Mouse (Mus musculus) effector memory CD4-positive, alpha-beta T cell, adult 7 months (primary cell): ENCODE measurements around the gene Hils1. TPM values are rescaled to one million over a fixed set of nuclear protein-coding genes. Genes with fewer than 3 reads are reported as not detected.

ENCODE experiments used
- polyA plus RNA-seq: library from polyadenylated mRNA; unstranded; fragments of 100-300 nt; shearing (Covaris generic); gene quantifications from one replicate; pipeline ENCODE4 v1.2.1, GENCODE M21; 2017

Gene Hils1
- polyA plus RNA-seq: not detected

GRCm38 (mm10) chr11:94967419-94967818 is at the start of gene Hils1:
Gene Hils1, plus strand, starts transcription at chr11:94967593.

GRCm38 (mm10) chr11:94936045-94936444 is 31.3 kb upstream of the Hils1 start, which contains the start of gene Col1a1:
Gene Col1a1, plus strand, starts transcription at chr11:94936224.

GRCm38 (mm10) chr11:94976199-94976598 is 8.8 kb downstream of the Hils1 start, which contains the start of gene Sgca:
Gene Sgca, minus strand, starts transcription at chr11:94976327.

GRCm38 (mm10) chr11:94990749-94991577 is 23.6 kb downstream of the Hils1 start, which contains the start of gene Ppp1r9b:
Gene Ppp1r9b, plus strand, starts transcription at chr11:94991035.

GRCm38 (mm10) chr11:95009629-95010014 is 42.2 kb downstream of the Hils1 start, which contains the start of gene Samd14:
Gene Samd14, plus strand, starts transcription at chr11:95009879.

Other genes starting within 250 kb of the Hils1 start
- gene Cdc34b, start 225.8 kb upstream of the Hils1 start, polyA plus RNA-seq: not detected
- gene Tmem92, start 184.9 kb upstream of the Hils1 start, polyA plus RNA-seq: not detected
- gene Col1a1, start 31.4 kb upstream of the Hils1 start, polyA plus RNA-seq: 0.44 TPM
- gene Sgca, start 8.7 kb downstream of the Hils1 start, polyA plus RNA-seq: not detected
- 8.0 TPM for gene Ppp1r9b, start 23.4 kb downstream of the Hils1 start, polyA plus RNA-seq
- gene Samd14, start 42.3 kb downstream of the Hils1 start, polyA plus RNA-seq: not detected
- gene Pdk2, start 73.8 kb downstream of the Hils1 start, polyA plus RNA-seq: 8.8 TPM
- gene Itga3, start 109.2 kb downstream of the Hils1 start, polyA plus RNA-seq: 4.2 TPM
- gene Dlx3, start 152.5 kb downstream of the Hils1 start, polyA plus RNA-seq: not detected
- gene Dlx4, start 178.7 kb downstream of the Hils1 start, polyA plus RNA-seq: not detected